Mouse (Mus musculus) heart, postnatal 0 days (tissue): Measurements from ENCODE around the gene Ablim1.

Experiments
- CTCF ChIP-seq: IDR thresholded peaks from 2 replicates; pipeline ENCODE4 v1.5.1; 2016; ENCODE audit warnings: antibody characterized with exemption, control low read depth, low read depth
- EP300 ChIP-seq: IDR thresholded peaks from 2 replicates; pipeline ENCODE4 v1.6.1; 2016; ENCODE audit warnings: antibody characterized with exemption, low read depth

GRCm38 (mm10) chr19:57116871-57117501, 197.7 kb downstream of the Ablim1 start:
- TF ChIP-seq CTCF (no peak), EP300 (no peak)
